Mouse (Mus musculus) stomach, adult 2 months (tissue): Measurements from ENCODE around the gene Ppm1k. TPM values are rescaled to one million over a fixed set of nuclear protein-coding genes. Genes with fewer than 3 reads are reported as not detected.

ENCODE experiments used
- polyA plus RNA-seq: library from polyadenylated mRNA; depleted of rRNA; stranded (reverse); fragments of >200 nt; gene quantifications from 2 replicates; pipeline ENCODE4 v1.2.3, GENCODE M21; 2012; rRNA removed

The Ppm1k gene
- 0.12 and 0.27 TPM in 2 replicates for polyA plus RNA-seq

GRCm38 (mm10) chr6:57535386-57535936 lies at the start of gene Ppm1k:
Gene Ppm1k, minus strand, starts transcription at chr6:57535468.

GRCm38 (mm10) chr6:57580881-57581548 lies 45.7 kb upstream of the Ppm1k start, which contains the start of gene Herc6:
Gene Herc6, plus strand, starts transcription at chr6:57581000.

Other genes with a start within 250 kb of the Ppm1k start
- gene Vmn1r16, start 206.0 kb downstream of the Ppm1k start, polyA plus RNA-seq: not detected in 2 replicates
- not detected in 2 replicates for gene Vmn1r17, start 171.7 kb downstream of the Ppm1k start, polyA plus RNA-seq
- not detected in 2 replicates for gene Vmn1r18, start 139.7 kb downstream of the Ppm1k start, polyA plus RNA-seq
- gene Vmn1r19, start 131.7 kb downstream of the Ppm1k start, polyA plus RNA-seq: not detected in 2 replicates
- not detected in 2 replicates for gene Vmn1r20, start 106.5 kb downstream of the Ppm1k start, polyA plus RNA-seq
- gene Herc6, start 45.5 kb upstream of the Ppm1k start, polyA plus RNA-seq: 1.3 and 1.7 TPM in 2 replicates
- gene Pyurf, start 156.6 kb upstream of the Ppm1k start, polyA plus RNA-seq: 11.1 and 19.0 TPM in 2 replicates
- 0.83 and 0.87 TPM in 2 replicates for gene Lancl2, start 167.1 kb upstream of the Ppm1k start, polyA plus RNA-seq